Mouse (Mus musculus) hindbrain, embryonic 15.5 days (tissue): ENCODE data around the gene Ngfr. TPM values are rescaled to one million over a fixed set of nuclear protein-coding genes. Genes with fewer than 3 reads are reported as not detected.

ENCODE experiments used
- ATAC-seq: fragments of 200-750 bp; cut with Nextera tagmentation; 2 replicates; pipeline ENCODE4 v1.8.0; 2017; ENCODE audit warnings: low read depth, moderate number of reproducible peaks, moderate TSS enrichment; ENCODE audit not compliant: low FRiP score
- H3K27ac ChIP-seq: fragments of 300-500 bp; sonication (generic); replicated peaks from 2 replicates; pipeline ENCODE4 v1.5.1; 2015; ENCODE audit warnings: mild to moderate bottlenecking, inconsistent platforms
- H3K27me3 ChIP-seq: fragments of 300-500 bp; sonication (generic); 2 replicates; pipeline ENCODE4 v1.6.1; 2015; ENCODE audit warnings: control low read depth, inconsistent platforms
- H3K36me3 ChIP-seq: fragments of 300-500 bp; sonication (generic); 2 replicates; pipeline ENCODE4 v1.6.1; 2015; ENCODE audit warnings: control low read depth, inconsistent platforms
- H3K4me1 ChIP-seq: fragments of 300-500 bp; sonication (generic); replicated peaks from 2 replicates; pipeline ENCODE4 v1.6.1; 2015; ENCODE audit warnings: control low read depth, inconsistent platforms
- H3K4me2 ChIP-seq: fragments of 300-500 bp; sonication (generic); 2 replicates; pipeline ENCODE4 v1.6.1; 2015; ENCODE audit warnings: moderate library complexity, mild to moderate bottlenecking, inconsistent platforms
- H3K4me3 ChIP-seq: fragments of 300-500 bp; sonication (generic); 2 replicates; pipeline ENCODE4 v1.5.1; 2015; ENCODE audit warnings: mild to moderate bottlenecking, inconsistent platforms
- H3K9ac ChIP-seq: fragments of 300-500 bp; sonication (generic); 2 replicates; pipeline ENCODE4 v1.6.1; 2015; ENCODE audit warnings: inconsistent platforms
- H3K9me3 ChIP-seq: fragments of 300-500 bp; sonication (generic); 2 replicates; pipeline ENCODE4 v1.6.1; 2016; ENCODE audit warnings: control low read depth, inconsistent platforms
- WGBS: fragments of 180-500 bp; shearing (Covaris S2); methylation state at CpG from one replicate; pipeline ENCODE4 v1.1.7; 2015; 5-methylcytosine and 5-hydroxymethylcytosine counted together
- polyA plus RNA-seq: library from polyadenylated mRNA; unstranded; fragments of >200 nt; fragmentation: Nextera tagmentation; extraction: Ambion mirVana; gene quantifications from 2 replicates; pipeline ENCODE4 v1.2.1, GENCODE M21; 2015

Gene Ngfr
- polyA plus RNA-seq, 1 experiment from 2014 or later = 44.9 TPM

- no peaks in the 10 kb centered on the region for H3K27me3 ChIP-seq
Observed at GRCm38 (mm10) chr11:95532353-95533072, 55.0 kb downstream of the Ngfr start.

GRCm38 (mm10) chr11:95528231-95528630 is 59.3 kb downstream of the Ngfr start:
- no peak for ATAC-seq
- H3K9me3 ChIP-seq = no peaks in the 10 kb centered on the region
- H3K4me1 ChIP-seq = no peaks in the 10 kb centered on the region
- WGBS = 88% methylated on average over 3 of the region's 3 CpGs
- H3K27me3 ChIP-seq = no peaks in the 10 kb centered on the region
- H3K36me3 ChIP-seq = no peaks in the 10 kb centered on the region
- H3K4me2 ChIP-seq = no peak overlapping the region
- H3K4me3 ChIP-seq = no peak overlapping the region
- no peak overlapping the region for H3K9ac ChIP-seq
- H3K27ac ChIP-seq = no peak overlapping the region

More at GRCm38 (mm10) chr11:95532353-95533072, 55.0 kb downstream of the Ngfr start:
- Histone ChIP-seq H3K36me3 (no peaks in the 10 kb centered on the region), H3K27ac (no peak overlapping the region), H3K4me1 (peaks cover 5% of the 10 kb centered on the region; the same call in 1 of the 2 replicates), H3K4me2 (no peak overlapping the region), H3K9ac (no peak overlapping the region), H3K9me3 (no peaks in the 10 kb centered on the region), H3K4me3 (no peak overlapping the region)
- no peak for ATAC-seq
- 76% methylated on average over 13 of the region's 13 CpGs for WGBS

GRCm38 (mm10) chr11:95527307-95527706 is 60.2 kb downstream of the Ngfr start:
- no peak overlapping the region for H3K4me3 ChIP-seq
- no peaks in the 10 kb centered on the region for H3K36me3 ChIP-seq
- 75% methylated on average over 8 of the region's 8 CpGs for WGBS

GRCm38 (mm10) chr11:95521563-95521962 is 66.0 kb downstream of the Ngfr start:
- no peaks in the 10 kb centered on the region for H3K9me3 ChIP-seq
- no peaks in the 10 kb centered on the region for H3K36me3 ChIP-seq
- H3K27me3 ChIP-seq = 0 out of 2 replicates have a peak, but pooled peaks cover 2% of the 10 kb centered on the region
- H3K4me1 ChIP-seq = peaks cover 18% of the 10 kb centered on the region
- no peak overlapping the region for H3K9ac ChIP-seq
- peak overlapping the region; percentile 53 for H3K4me2 ChIP-seq
- peak overlapping the region; percentile 20 for H3K4me3 ChIP-seq
- under 1% methylated on average over 13 of the region's 13 CpGs for WGBS
- no peak overlapping the region for H3K27ac ChIP-seq
- ATAC-seq = peak; percentile 58; the same call in 1 of the 2 replicates

More at GRCm38 (mm10) chr11:95527307-95527706, 60.2 kb downstream of the Ngfr start:
- Histone ChIP-seq H3K27ac (no peak overlapping the region), H3K4me1 (no peaks in the 10 kb centered on the region), H3K4me2 (no peak overlapping the region), H3K9ac (no peak overlapping the region), H3K27me3 (0 out of 2 replicates have a peak, but pooled peaks cover 2% of the 10 kb centered on the region), H3K9me3 (no peaks in the 10 kb centered on the region)
- no peak for ATAC-seq

- peak overlapping the region; percentile 29 for H3K4me3 ChIP-seq
Observed at GRCm38 (mm10) chr11:95520456-95521072, 67.0 kb downstream of the Ngfr start.

GRCm38 (mm10) chr11:95519996-95520395 is 67.5 kb downstream of the Ngfr start:
- no peaks in the 10 kb centered on the region for H3K36me3 ChIP-seq
- 49% methylated on average over 3 of the region's 3 CpGs for WGBS
- H3K4me3 ChIP-seq = no peak overlapping the region
- peaks cover 33% of the 10 kb centered on the region for H3K4me1 ChIP-seq
- no peak for ATAC-seq
- H3K27ac ChIP-seq = peak overlapping the region; percentile 57; the same call in 1 of the 2 replicates
- peaks cover 11% of the 10 kb centered on the region; the same call in 1 of the 2 replicates for H3K27me3 ChIP-seq
- no peak overlapping the region for H3K9ac ChIP-seq
- no peaks in the 10 kb centered on the region for H3K9me3 ChIP-seq
- no peak overlapping the region for H3K4me2 ChIP-seq

More at GRCm38 (mm10) chr11:95520456-95521072, 67.0 kb downstream of the Ngfr start:
- H3K27me3 ChIP-seq = 0 out of 2 replicates have a peak, but pooled peaks cover 6% of the 10 kb centered on the region
- peak overlapping the region; percentile 53 for H3K4me2 ChIP-seq
- no peaks in the 10 kb centered on the region for H3K36me3 ChIP-seq
- ATAC-seq = peak; percentile 76
- 3% methylated on average over 27 of the region's 27 CpGs for WGBS
- no peaks in the 10 kb centered on the region for H3K9me3 ChIP-seq
- H3K9ac ChIP-seq = no peak overlapping the region
- H3K4me1 ChIP-seq = peaks cover 28% of the 10 kb centered on the region
- peak overlapping the region; percentile 57; the same call in 1 of the 2 replicates for H3K27ac ChIP-seq

GRCm38 (mm10) chr11:95519299-95519698 is 68.2 kb downstream of the Ngfr start:
- Histone ChIP-seq H3K4me3 (no peak overlapping the region), H3K4me2 (no peak overlapping the region), H3K27me3 (peaks cover 18% of the 10 kb centered on the region), H3K9me3 (no peaks in the 10 kb centered on the region), H3K9ac (no peak overlapping the region), H3K27ac (no peak overlapping the region), H3K36me3 (no peaks in the 10 kb centered on the region), H3K4me1 (peaks cover 40% of the 10 kb centered on the region)
- ATAC-seq = no peak
- WGBS = 55% methylated on average over 10 of the region's 10 CpGs

Other genes with a start within 250 kb of the Ngfr start
- 137 and 140 TPM in 2 replicates for gene Slc35b1, start 203.0 kb downstream of the Ngfr start, polyA plus RNA-seq
- 222 and 230 TPM in 2 replicates for gene Spop, start 173.7 kb downstream of the Ngfr start, polyA plus RNA-seq
- gene Nxph3, start 73.2 kb downstream of the Ngfr start, polyA plus RNA-seq = 3.3 and 3.9 TPM in 2 replicates
- 182 and 187 TPM in 2 replicates for gene Phb, start 79.2 kb upstream of the Ngfr start, polyA plus RNA-seq
- gene Zfp652, start 124.9 kb upstream of the Ngfr start, polyA plus RNA-seq = 24.0 and 26.1 TPM in 2 replicates
- 1.1 and 1.2 TPM in 2 replicates for gene B130006D01Rik, start 135.9 kb upstream of the Ngfr start, polyA plus RNA-seq
- gene Phospho1, start 236.8 kb upstream of the Ngfr start, polyA plus RNA-seq = 0.44 and 0.81 TPM in 2 replicates
- 1.8 and 3.7 TPM in 2 replicates for gene Gngt2, start 249.5 kb upstream of the Ngfr start, polyA plus RNA-seq